Mouse (Mus musculus) colon, adult 2 months (tissue): ENCODE results near the gene Angptl2. TPM values are rescaled to one million over a fixed set of nuclear protein-coding genes. Genes with fewer than 3 reads are reported as not detected.

ENCODE experiments used
- polyA plus RNA-seq: library from polyadenylated mRNA; depleted of rRNA; stranded (reverse); fragments of >200 nt; gene quantifications from 2 replicates; pipeline ENCODE4 v1.2.3, GENCODE M21; 2012; rRNA removed

Gene Angptl2
- polyA plus RNA-seq = 60.3 and 66.1 TPM in 2 replicates

DNA sequence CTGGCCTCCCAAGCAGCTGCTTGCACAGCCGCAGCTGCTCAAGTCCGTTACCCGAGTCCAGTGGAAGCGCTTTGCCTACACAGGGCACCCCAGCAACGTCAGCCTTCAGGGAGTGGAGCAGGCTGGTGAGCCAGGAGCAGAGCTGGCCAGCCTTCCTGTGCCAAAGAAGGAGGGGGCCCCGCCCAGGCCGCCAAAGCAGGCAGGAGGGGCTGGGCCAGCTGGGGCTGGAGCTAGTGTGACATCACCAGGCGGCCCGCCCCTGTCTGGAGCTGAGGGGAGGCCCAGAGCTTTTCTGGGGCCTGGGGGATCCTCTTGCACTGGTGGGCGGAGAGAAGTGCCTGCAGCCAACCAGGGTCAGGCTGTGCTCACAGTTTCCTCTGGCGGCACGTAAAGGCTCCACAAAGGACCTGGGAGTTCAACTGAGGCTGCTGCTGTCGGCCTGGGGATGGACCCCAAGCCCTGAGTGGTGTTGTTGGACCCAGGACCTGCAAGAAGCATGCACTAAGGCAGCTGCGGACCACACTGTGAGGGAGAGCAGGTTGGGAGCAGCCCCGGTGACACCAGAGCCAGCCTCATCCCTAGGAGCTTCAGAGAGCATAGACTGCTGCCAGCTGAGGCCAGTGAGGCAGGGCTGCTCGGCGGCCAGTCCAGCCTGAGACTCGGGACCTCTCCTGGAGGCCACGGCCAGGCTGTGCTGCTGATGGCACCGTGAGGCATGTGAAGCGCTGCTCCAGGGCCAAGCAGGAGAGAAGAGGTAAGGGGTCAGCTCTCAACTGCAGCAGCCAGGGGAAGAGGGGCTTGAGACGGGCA is at the start of gene Angptl2:
Angptl2 (plus strand) TSS at position 370 of the 810 bp plus-strand sequence.

Other genes starting within 250 kb of the Angptl2 start
- 65.1 and 86.0 TPM in 2 replicates for gene Slc2a8, start 234.0 kb upstream of the Angptl2 start, polyA plus RNA-seq
- 3.8 and 5.4 TPM in 2 replicates for gene Garnl3, start 84.4 kb upstream of the Angptl2 start, polyA plus RNA-seq
- 5.7 and 6.4 TPM in 2 replicates for gene Ralgps1, start 155.4 kb downstream of the Angptl2 start, polyA plus RNA-seq
- 5.6 TPM in 2 replicates for gene Zbtb34, start 215.3 kb downstream of the Angptl2 start, polyA plus RNA-seq